In the genomic region with DNA sequence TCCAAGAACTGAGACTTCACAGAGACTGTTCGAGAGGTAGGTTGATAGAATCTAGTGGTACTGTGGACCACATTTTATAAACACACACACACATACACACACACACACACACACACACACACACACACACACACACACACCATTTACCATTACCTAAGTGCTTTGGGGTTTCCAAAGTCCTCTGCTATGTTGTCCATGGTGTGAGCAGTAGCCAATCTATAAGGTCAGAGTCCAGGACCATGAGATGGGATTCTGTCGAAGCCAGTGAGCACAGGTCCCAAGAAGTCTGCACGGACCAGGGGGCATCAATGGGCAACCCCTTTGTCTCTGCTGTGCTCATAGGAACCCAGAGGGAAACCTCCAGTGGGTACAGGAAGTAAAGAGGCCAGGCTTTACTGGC, we compare ENCODE assay signal across 27 mouse cellular contexts.
"Had no signal": no experiment of that assay in that cellular context is flagged by ENCODE, and none has a peak within 500 bp of the region (broad histone marks: within the 10 kb centered on the region; RNA-seq: fewer than 3 reads in every experiment).

No protein-coding gene starts in this region.

- H3K9me3 ChIP-seq: embryonic facial prominence, embryonic 10.5 days; embryonic facial prominence, embryonic 12.5 days; embryonic facial prominence, embryonic 13.5 days; embryonic facial prominence, embryonic 15.5 days; forebrain, embryonic 10.5 days; forebrain, embryonic 12.5 days; forebrain, embryonic 13.5 days; forebrain, embryonic 15.5 days had no signal

- H3K27me3 ChIP-seq: forebrain, embryonic 15.5 days had no signal

- H3K4me3 ChIP-seq: embryonic facial prominence, embryonic 10.5 days; embryonic facial prominence, embryonic 12.5 days; embryonic facial prominence, embryonic 13.5 days; embryonic facial prominence, embryonic 15.5 days; erythroblast, embryonic 14.5 days; forebrain, embryonic 10.5 days; forebrain, embryonic 12.5 days; forebrain, embryonic 13.5 days; forebrain, embryonic 15.5 days; gastrocnemius, adult 2 months had no signal

- H3K9ac ChIP-seq: embryonic facial prominence, embryonic 12.5 days; embryonic facial prominence, embryonic 13.5 days; embryonic facial prominence, embryonic 15.5 days; forebrain, embryonic 12.5 days; forebrain, embryonic 13.5 days; forebrain, embryonic 15.5 days; forebrain, postnatal 0 days had no signal

- H3K27ac ChIP-seq: embryonic facial prominence, embryonic 10.5 days; embryonic facial prominence, embryonic 12.5 days; embryonic facial prominence, embryonic 13.5 days; embryonic facial prominence, embryonic 15.5 days; forebrain, embryonic 10.5 days; forebrain, embryonic 12.5 days; forebrain, embryonic 13.5 days; forebrain, embryonic 15.5 days; gastrocnemius, adult 2 months had no signal

- H3K4me2 ChIP-seq: embryonic facial prominence, embryonic 12.5 days; embryonic facial prominence, embryonic 13.5 days; embryonic facial prominence, embryonic 15.5 days; forebrain, embryonic 12.5 days; forebrain, embryonic 13.5 days; forebrain, embryonic 15.5 days had no signal

- H3K36me3 ChIP-seq: embryonic facial prominence, embryonic 10.5 days; embryonic facial prominence, embryonic 12.5 days; embryonic facial prominence, embryonic 13.5 days; embryonic facial prominence, embryonic 15.5 days; forebrain, embryonic 10.5 days; forebrain, embryonic 12.5 days; forebrain, embryonic 15.5 days had no signal

- ATAC-seq: forebrain, embryonic 13.5 days; forebrain, embryonic 14.5 days; forebrain, embryonic 15.5 days; forebrain, embryonic 16.5 days; forebrain, postnatal 0 days had no signal

- DNase-seq: cerebellum, adult 18-20 months; cerebellum, adult 2 months; cerebellum, adult 8-10 months; cerebellum, adult 9-10 months; cerebellum, adult 9-11 months; cerebellum, postnatal 10 days; cerebellum, postnatal 14 days; cerebellum, postnatal 25 days; cerebellum, postnatal 36 days; embryo, embryonic 11 days; forebrain, postnatal 0 days; gastrocnemius, adult 2 months; gastrocnemius, postnatal 10 days; gastrocnemius, postnatal 14 days; gastrocnemius, postnatal 25 days; gastrocnemius, postnatal 36 days had no signal
